Mouse (Mus musculus) liver, adult 2 months (tissue): ENCODE measurements around the gene Klhl8.

Source experiments
- CTCF ChIP-seq: fragments of 200-500 bp; IDR thresholded peaks from 2 replicates; pipeline ENCODE4 v1.5.1; 2011; ENCODE audit warnings: low read depth, low read length, control low read depth
- POLR2A ChIP-seq: fragments of 200-500 bp; IDR thresholded peaks from 2 replicates; pipeline ENCODE4 v1.6.1; 2011; ENCODE audit warnings: low read length, control low read depth; ENCODE audit not compliant: insufficient read depth; ENCODE audit errors: extremely low read depth

DNA sequence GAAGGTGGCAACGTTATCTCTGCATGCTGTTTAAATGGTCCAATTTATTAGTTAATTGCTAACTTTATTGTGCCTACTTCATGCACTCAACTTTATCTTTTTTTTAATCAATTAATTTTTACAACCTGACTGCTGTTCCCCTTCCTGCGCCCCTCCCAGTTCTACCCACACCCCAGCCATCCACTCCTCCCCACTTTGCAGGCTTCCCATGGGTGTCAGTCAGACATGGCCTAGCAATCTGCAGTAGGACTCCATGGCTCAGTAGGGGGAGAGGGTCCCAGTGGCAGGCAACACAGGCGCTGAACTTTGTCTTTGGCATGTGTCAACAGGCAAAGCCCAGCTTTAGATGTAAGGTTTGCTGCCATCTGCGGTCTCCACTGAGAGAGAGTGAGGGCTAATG lies 47.3 kb downstream of the Klhl8 start:
- TF ChIP-seq POLR2A (no peak), CTCF (no peak)
